In genomic region chr7:82865834-82866485, GRCm38 (mm10) we compare ENCODE assay signal across 8 mouse cellular contexts. TPM values are rescaled to one million over a fixed set of nuclear protein-coding genes. Genes with fewer than 3 reads are reported as not detected.
DNase-seq lines count a peak whose midpoint lies in the region; ATAC-seq lines count a peak whose summit lies in the region.

No protein-coding gene starts in this region.

- H3K4me1 ChIP-seq in hindbrain, embryonic 15.5 days (replicated peaks), result peaks cover 25% of the 10 kb centered on the region

- WGBS in hindbrain, embryonic 15.5 days, result under 1% methylated on average over 60 of the region's 70 CpGs

- peak overlapping the region; percentile 96 for H3K9ac ChIP-seq in hindbrain, embryonic 15.5 days

- peak overlapping the region; percentile 91 for H3K4me3 ChIP-seq in hindbrain, embryonic 15.5 days

- H3K9me3 ChIP-seq in hindbrain, embryonic 15.5 days, result no peaks in the 10 kb centered on the region

- peak; percentile 91 for DNase-seq in WW6 (ENCODE audit: low read depth, low spot score)
- peak; percentile 96 to 99 for DNase-seq in cerebellum, postnatal 36 days
- DNase-seq in frontal cortex, postnatal 36 days (ENCODE audit: low spot score in 2 of 2), result peak; percentile 98
- DNase-seq in left cerebral cortex, adult 11 months (ENCODE audit: low spot score), result peak; percentile 97
- peak; percentile 99 to 100 for DNase-seq in lung, postnatal 4 days
- peak; percentile 99 for DNase-seq in retina, postnatal 1 day
- peak; percentile 99 for DNase-seq in thymus, postnatal 4 days

- H3K4me2 ChIP-seq in hindbrain, embryonic 15.5 days, result peak overlapping the region; percentile 95

- peak overlapping the region; percentile 100 for H3K27ac ChIP-seq in hindbrain, embryonic 15.5 days (replicated peaks)

- H3K36me3 ChIP-seq in hindbrain, embryonic 15.5 days, result peaks cover 8% of the 10 kb centered on the region; the same call in 1 of the 2 replicates

- H3K27me3 ChIP-seq in hindbrain, embryonic 15.5 days, result no peaks in the 10 kb centered on the region

- ATAC-seq in hindbrain, embryonic 15.5 days (ENCODE audit: low FRiP score, low read depth), result peak; percentile 89

RNA-seq across cellular contexts. Expression of gene Mex3b, which starts 1.2 kb away (rescaled TPM):
- 24.3 and 25.5 TPM in 2 replicates for polyA plus RNA-seq in hindbrain, embryonic 15.5 days (2015; fragmentation: Nextera tagmentation; extraction: Ambion mirVana)

Comparison
In these comparisons a context has a peak if more than half of its experiments do, and no peak if none do; other contexts are left out.
1. Peak in every context shown above with its lines: DNase-seq, ATAC-seq, H3K4me3 ChIP-seq and H3K27ac ChIP-seq.